Mouse (Mus musculus) lung, adult 2 months (tissue): ENCODE measurements around the gene Nmrk1. TPM values are rescaled to one million over a fixed set of nuclear protein-coding genes. Genes with fewer than 3 reads are reported as not detected.

ENCODE experiments used
- DNase-seq: peaks from one replicate; pipeline ENCODE4 v3.0.0; 2022
- H3K4me1 ChIP-seq: fragments of 200-500 bp; 2 replicates; pipeline ENCODE4 v1.6.1; 2011; ENCODE audit warnings: low read length; ENCODE audit not compliant: control insufficient read depth, insufficient read depth
- H3K4me3 ChIP-seq: fragments of 200-500 bp; replicated peaks from 2 replicates; pipeline ENCODE3; 2011; ENCODE audit warnings: low read depth, mild to moderate bottlenecking, control low read depth, low read length; ENCODE audit errors: extremely low read depth
- CTCF ChIP-seq: fragments of 200-500 bp; IDR thresholded peaks from 2 replicates; pipeline ENCODE4 v1.5.1; 2011; ENCODE audit warnings: mild to moderate bottlenecking, low read length, control low read depth; ENCODE audit not compliant: insufficient read depth
- POLR2A ChIP-seq: fragments of 200-500 bp; IDR thresholded peaks from 2 replicates; pipeline ENCODE4 v1.6.1; 2011; ENCODE audit warnings: low read depth, mild to moderate bottlenecking, control low read depth, low read length, borderline replicate concordance; ENCODE audit errors: extremely low read depth
- WGBS: fragments of 180-500 bp; shearing (Covaris S2); methylation state at CpG from one replicate; pipeline ENCODE4 v1.1.7; 2018; 5-methylcytosine and 5-hydroxymethylcytosine counted together
- polyA plus RNA-seq: library from polyadenylated mRNA; depleted of rRNA; stranded (reverse); fragments of >200 nt; gene quantifications from 2 replicates; pipeline ENCODE4 v1.2.3, GENCODE M21; 2012

Nmrk1 gene
- polyA plus RNA-seq, 1 experiment = 4.7 TPM

GRCm38 (mm10) chr19:18614337-18614736 lies 17.4 kb upstream of the Nmrk1 start:
- Histone ChIP-seq H3K4me3 (no peak overlapping the region), H3K4me1 (peaks cover 40% of the 10 kb centered on the region)
- WGBS = 71% methylated on average over 7 of the region's 7 CpGs
- DNase-seq = no peak
- no peak for TF ChIP-seq CTCF
- no peak for TF ChIP-seq POLR2A

- WGBS = 27% methylated on average over 9 of the region's 9 CpGs
- no peak for DNase-seq
- TF ChIP-seq CTCF (no peak), POLR2A (no peak)
- peaks cover 44% of the 10 kb centered on the region for H3K4me1 ChIP-seq
- H3K4me3 ChIP-seq = no peak overlapping the region
These were observed 16.0 kb upstream of the Nmrk1 start for GRCm38 (mm10) chr19:18615680-18616240.

DNA sequence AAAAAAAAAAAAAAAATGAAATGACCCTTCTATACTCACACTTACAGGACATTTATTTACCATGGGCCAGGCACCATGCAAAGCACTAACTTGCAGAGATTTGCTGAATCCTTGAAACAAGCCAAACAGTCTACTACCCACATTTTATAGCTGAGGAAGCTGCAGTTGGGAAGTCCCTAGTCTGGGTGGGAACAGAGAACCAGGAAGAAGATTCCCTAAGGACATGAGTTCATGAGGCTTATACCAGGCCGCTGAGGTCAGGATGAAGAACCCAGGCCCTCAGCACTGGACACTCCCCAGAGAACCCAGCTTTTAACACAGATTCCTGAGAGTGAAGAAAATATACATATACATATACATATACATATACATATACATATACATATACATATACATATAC lies 14.2 kb upstream of the Nmrk1 start:
- 68% methylated on average over 1 of the region's 1 CpGs for WGBS
- Histone ChIP-seq H3K4me3 (no peak overlapping the region), H3K4me1 (peaks cover 40% of the 10 kb centered on the region)
- TF ChIP-seq POLR2A (no peak), CTCF (no peak)
- no peak for DNase-seq

GRCm38 (mm10) chr19:18619060-18619459 lies 12.7 kb upstream of the Nmrk1 start:
- 54% methylated on average over 5 of the region's 5 CpGs for WGBS
- DNase-seq = no peak
- peaks cover 38% of the 10 kb centered on the region for H3K4me1 ChIP-seq
- TF ChIP-seq CTCF (no peak), POLR2A (no peak)
- H3K4me3 ChIP-seq = no peak overlapping the region

DNA sequence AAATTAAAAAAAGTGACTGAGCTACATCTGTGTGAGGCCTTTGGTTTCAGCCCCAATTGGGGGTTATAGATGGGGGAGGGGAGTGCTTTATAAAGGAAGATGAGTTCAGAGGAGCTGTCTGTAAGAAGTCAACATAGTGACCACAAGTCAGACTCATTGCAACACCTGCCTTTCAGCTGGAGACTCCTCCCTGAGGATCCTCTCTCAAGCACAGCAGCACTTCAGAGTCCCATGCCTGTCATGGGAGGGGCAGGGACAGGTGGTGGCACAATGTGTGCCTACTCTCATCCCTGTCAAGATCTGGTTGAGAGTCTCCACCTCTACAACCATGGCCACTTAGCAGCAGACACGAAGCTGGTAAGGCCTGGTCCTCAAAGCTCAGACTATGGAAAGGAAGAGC lies 12.1 kb upstream of the Nmrk1 start:
- WGBS = 42% methylated on average over 1 of the region's 1 CpGs
- peaks cover 38% of the 10 kb centered on the region for H3K4me1 ChIP-seq
- no peak for DNase-seq

GRCm38 (mm10) chr19:18623894-18624293 lies 7.9 kb upstream of the Nmrk1 start:
- TF ChIP-seq CTCF (no peak), POLR2A (no peak)
- Histone ChIP-seq H3K4me1 (peaks cover 19% of the 10 kb centered on the region), H3K4me3 (no peak overlapping the region)
- DNase-seq = no peak
- 69% methylated on average over 2 of the region's 2 CpGs for WGBS

More for the DNA sequence above, 12.1 kb upstream of the Nmrk1 start:
- H3K4me3 ChIP-seq = no peak overlapping the region
- TF ChIP-seq POLR2A (no peak), CTCF (no peak)

DNA sequence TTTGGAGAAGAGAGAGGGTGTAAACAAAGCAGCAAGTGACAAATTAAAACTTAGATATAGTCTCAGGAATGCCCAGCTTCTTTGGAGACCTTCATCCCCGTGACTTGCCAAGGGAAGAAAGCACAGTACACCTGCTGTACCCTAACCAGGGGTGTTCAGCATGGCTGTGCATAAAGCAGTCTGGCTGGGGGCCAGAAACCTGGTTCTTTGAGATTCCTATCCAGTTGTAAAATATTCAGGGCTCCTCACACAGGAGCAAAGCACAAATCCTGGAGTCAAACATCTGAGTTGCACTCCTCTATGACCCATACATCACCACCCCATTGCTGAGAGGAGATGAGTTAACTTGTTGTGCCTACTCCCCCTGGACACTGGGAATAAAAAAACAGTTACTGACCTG lies 2.2 kb upstream of the Nmrk1 start:
- peaks cover 11% of the 10 kb centered on the region; the same call in 1 of the 2 replicates for H3K4me1 ChIP-seq
- DNase-seq = peak; percentile 21
- no peak for TF ChIP-seq CTCF
- no peak overlapping the region for H3K4me3 ChIP-seq
- 44% methylated on average over 1 of the region's 1 CpGs for WGBS

- peak; percentile 30 for DNase-seq
- Histone ChIP-seq H3K4me3 (peak overlapping the region; percentile 97), H3K4me1 (peaks cover 9% of the 10 kb centered on the region; the same call in 1 of the 2 replicates)
- under 1% methylated on average over 17 of the region's 17 CpGs for WGBS
- TF ChIP-seq POLR2A = no peak
- no peak for TF ChIP-seq CTCF
These were observed 1.3 kb upstream of the Nmrk1 start for GRCm38 (mm10) chr19:18630221-18631119.

- 0 out of 2 replicates have a peak, but pooled peaks have one; percentile 7 for TF ChIP-seq POLR2A
- TF ChIP-seq CTCF = no peak
- peak overlapping the region; percentile 97 for H3K4me3 ChIP-seq
- peak; percentile 71 for DNase-seq
- peaks cover 9% of the 10 kb centered on the region; the same call in 1 of the 2 replicates for H3K4me1 ChIP-seq
- WGBS = under 1% methylated on average over 40 of the region's 40 CpGs
These were observed 548 bp upstream of the Nmrk1 start for GRCm38 (mm10) chr19:18631161-18631643.
